Mouse (Mus musculus): ENCODE data around the gene Aars2. TPM values are rescaled to one million over a fixed set of nuclear protein-coding genes. Genes with fewer than 3 reads are reported as not detected.

Aars2 gene
- polyA plus RNA-seq, 1 experiment from 2014 or later: 17.1 TPM

DNA sequence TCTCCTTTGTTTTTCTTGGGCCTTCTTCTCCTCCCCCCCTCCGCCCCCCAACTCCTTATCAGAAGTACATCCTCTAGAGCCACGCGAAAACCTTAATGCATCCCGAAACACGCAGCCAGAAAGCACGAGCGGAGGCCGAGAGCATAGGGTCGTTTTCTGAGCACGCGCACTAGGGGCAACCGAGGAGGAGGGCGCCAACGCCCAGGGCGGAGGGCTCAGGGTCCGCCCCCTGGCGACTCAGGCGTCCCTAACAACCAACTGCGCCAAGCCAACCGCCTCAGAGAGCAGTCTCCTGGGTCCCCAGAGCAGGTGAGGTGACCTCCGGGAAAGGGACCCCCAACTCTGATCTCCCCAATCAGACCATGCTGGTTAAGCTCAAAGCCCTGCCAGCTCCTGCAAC lies 16.6 kb downstream of the Aars2 start, which contains the start of gene Tcte1:
Gene Tcte1, plus strand, starts transcription at position 172 of the 400 bp plus-strand sequence.
- H3K9me3 ChIP-seq: no peaks in the 10 kb centered on the region
- peak within 1 kb of the TSS; percentile 66 for H3K4me2 ChIP-seq
- no peak within 1 kb of the TSS for H3K27ac ChIP-seq (replicated peaks)
- peak; percentile 83 for ATAC-seq (ENCODE audit: low read depth)
- peaks cover 29% of the 10 kb centered on the region; the same call in 1 of the 2 replicates for H3K36me3 ChIP-seq
- H3K4me1 ChIP-seq (replicated peaks): peaks cover 12% of the 10 kb centered on the region
- H3K9ac ChIP-seq: peak within 1 kb of the TSS; percentile 71
- H3K27me3 ChIP-seq: peaks cover 28% of the 10 kb centered on the region
- under 1% methylated on average over 21 of the region's 21 CpGs for WGBS
- peak within 1 kb of the TSS; percentile 38 for H3K4me3 ChIP-seq

DNA sequence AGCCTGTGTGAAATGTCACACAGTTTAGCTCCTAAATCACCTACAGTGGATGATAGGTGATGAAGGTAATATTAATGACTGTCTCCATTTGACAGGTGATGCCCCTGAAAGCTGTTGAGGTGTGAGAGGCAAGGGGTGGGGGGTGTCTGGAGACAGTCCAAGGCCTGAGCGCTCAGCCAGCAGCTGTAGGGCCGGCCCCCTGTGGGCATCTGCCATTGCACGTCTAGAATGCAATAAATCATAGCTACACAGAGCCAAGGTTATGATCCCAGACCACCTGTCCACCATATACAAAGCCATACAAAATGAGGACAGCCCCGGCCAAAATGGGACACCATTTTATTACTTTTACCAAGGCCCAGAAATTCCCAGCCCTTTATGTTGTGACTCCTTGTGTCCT lies 18.3 kb downstream of the Aars2 start:
- Histone ChIP-seq H3K27ac (replicated peaks) (no peak overlapping the region), H3K36me3 (peaks cover 13% of the 10 kb centered on the region; the same call in 1 of the 2 replicates), H3K4me1 (replicated peaks) (peaks cover 12% of the 10 kb centered on the region), H3K4me2 (no peak overlapping the region), H3K9me3 (no peaks in the 10 kb centered on the region), H3K9ac (no peak overlapping the region), H3K27me3 (peaks cover 43% of the 10 kb centered on the region), H3K4me3 (no peak overlapping the region)
- WGBS: 33% methylated on average over 4 of the region's 4 CpGs
- no peak for ATAC-seq (ENCODE audit: low read depth)

GRCm38 (mm10) chr17:45526571-45526970 lies 19.9 kb downstream of the Aars2 start:
- Histone ChIP-seq H3K27me3 (peaks cover 53% of the 10 kb centered on the region), H3K4me3 (no peak overlapping the region), H3K4me1 (replicated peaks) (peaks cover 12% of the 10 kb centered on the region), H3K9ac (no peak overlapping the region), H3K4me2 (no peak overlapping the region), H3K27ac (replicated peaks) (no peak overlapping the region), H3K36me3 (no peaks in the 10 kb centered on the region), H3K9me3 (no peaks in the 10 kb centered on the region)
- ATAC-seq (ENCODE audit: low read depth): no peak
- 21% methylated on average over 5 of the region's 5 CpGs for WGBS

- Histone ChIP-seq H3K9ac (no peak overlapping the region), H3K4me1 (replicated peaks) (no peaks in the 10 kb centered on the region), H3K4me3 (no peak overlapping the region), H3K27ac (replicated peaks) (no peak overlapping the region), H3K36me3 (no peaks in the 10 kb centered on the region), H3K27me3 (peaks cover 68% of the 10 kb centered on the region), H3K4me2 (no peak overlapping the region), H3K9me3 (no peaks in the 10 kb centered on the region)
- 43% methylated on average over 13 of the region's 13 CpGs for WGBS
- no peak for ATAC-seq (ENCODE audit: low read depth)
These were observed 23.7 kb downstream of the Aars2 start for GRCm38 (mm10) chr17:45530346-45530782.

DNA sequence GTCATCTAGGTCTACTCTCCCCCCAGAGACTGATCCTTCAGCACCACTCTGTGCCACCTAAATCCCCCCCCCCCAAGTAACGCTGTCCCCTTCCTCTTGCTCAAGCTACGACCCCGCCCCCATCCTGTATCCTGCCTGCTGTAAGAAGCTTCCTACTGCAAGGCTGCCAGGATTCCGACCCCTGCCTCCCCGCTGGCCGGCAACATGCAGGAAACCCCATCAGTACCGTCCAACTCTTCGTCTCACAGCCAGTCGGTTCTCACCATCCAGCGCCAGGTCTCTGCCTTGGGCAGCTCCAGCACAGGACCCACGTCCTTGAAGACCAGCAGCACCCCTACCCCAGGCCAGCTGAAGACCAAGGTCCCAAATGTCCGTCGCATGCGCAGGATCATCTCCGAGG lies 26.3 kb downstream of the Aars2 start:
- H3K36me3 ChIP-seq: no peaks in the 10 kb centered on the region
- peaks cover 83% of the 10 kb centered on the region for H3K27me3 ChIP-seq
- no peak overlapping the region for H3K4me2 ChIP-seq
- H3K4me1 ChIP-seq (replicated peaks): 0 out of 2 replicates have a peak, but pooled peaks cover 4% of the 10 kb centered on the region
- H3K9ac ChIP-seq: no peak overlapping the region
- no peak for ATAC-seq (ENCODE audit: low read depth)
- 52% methylated on average over 15 of the region's 15 CpGs for WGBS
- H3K9me3 ChIP-seq: no peaks in the 10 kb centered on the region
- no peak overlapping the region for H3K27ac ChIP-seq (replicated peaks)
- no peak overlapping the region for H3K4me3 ChIP-seq

GRCm38 (mm10) chr17:45536264-45536663 lies 29.6 kb downstream of the Aars2 start:
- WGBS: 15% methylated on average over 5 of the region's 5 CpGs
- peaks cover 75% of the 10 kb centered on the region for H3K27me3 ChIP-seq
- ATAC-seq (ENCODE audit: low read depth): no peak

DNA sequence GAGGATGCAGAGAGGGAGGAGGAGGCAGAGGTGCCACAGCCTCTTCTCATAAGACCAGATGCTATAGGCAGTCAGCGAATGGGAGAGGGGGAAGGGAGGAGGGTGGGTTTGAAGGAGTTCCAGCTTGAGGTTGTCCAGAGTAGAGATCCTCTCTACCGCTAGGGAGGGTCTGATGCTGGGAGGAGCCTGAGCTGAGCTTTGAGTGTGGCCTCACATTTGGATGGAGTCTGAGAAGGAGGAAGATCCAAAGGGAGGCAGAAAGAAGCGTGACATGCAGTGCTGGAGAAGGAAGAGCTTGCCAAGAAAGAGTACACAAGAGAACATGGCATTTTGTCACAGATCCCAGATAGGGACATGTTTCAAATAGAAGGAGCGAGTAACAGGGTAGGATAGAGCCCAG lies 31.8 kb downstream of the Aars2 start:
- Histone ChIP-seq H3K9me3 (no peaks in the 10 kb centered on the region), H3K9ac (no peak overlapping the region), H3K27ac (replicated peaks) (no peak overlapping the region), H3K36me3 (no peaks in the 10 kb centered on the region), H3K4me3 (no peak overlapping the region), H3K27me3 (peaks cover 74% of the 10 kb centered on the region), H3K4me2 (no peak overlapping the region), H3K4me1 (replicated peaks) (0 out of 2 replicates have a peak, but pooled peaks cover 4% of the 10 kb centered on the region)
- ATAC-seq (ENCODE audit: low read depth): no peak
- WGBS: 70% methylated on average over 4 of the region's 4 CpGs

More at GRCm38 (mm10) chr17:45536264-45536663, 29.6 kb downstream of the Aars2 start:
- Histone ChIP-seq H3K36me3 (no peaks in the 10 kb centered on the region), H3K9me3 (no peaks in the 10 kb centered on the region), H3K27ac (replicated peaks) (no peak overlapping the region), H3K9ac (no peak overlapping the region), H3K4me2 (no peak overlapping the region), H3K4me1 (replicated peaks) (0 out of 2 replicates have a peak, but pooled peaks cover 4% of the 10 kb centered on the region), H3K4me3 (no peak overlapping the region)

- ATAC-seq (ENCODE audit: low read depth): no peak
- Histone ChIP-seq H3K27me3 (peaks cover 77% of the 10 kb centered on the region), H3K4me3 (no peak overlapping the region), H3K4me2 (no peak overlapping the region), H3K9ac (no peak overlapping the region), H3K9me3 (no peaks in the 10 kb centered on the region), H3K36me3 (peaks cover 12% of the 10 kb centered on the region), H3K4me1 (replicated peaks) (peaks cover 16% of the 10 kb centered on the region), H3K27ac (replicated peaks) (no peak overlapping the region)
- 82% methylated on average over 21 of the region's 21 CpGs for WGBS
These were observed 33.0 kb downstream of the Aars2 start for GRCm38 (mm10) chr17:45539664-45540063.

- Histone ChIP-seq H3K9ac (no peak overlapping the region), H3K9me3 (no peaks in the 10 kb centered on the region), H3K27me3 (peaks cover 77% of the 10 kb centered on the region), H3K36me3 (peaks cover 30% of the 10 kb centered on the region), H3K4me3 (no peak overlapping the region), H3K27ac (replicated peaks) (no peak overlapping the region), H3K4me2 (no peak overlapping the region), H3K4me1 (replicated peaks) (peaks cover 31% of the 10 kb centered on the region)
- WGBS: 34% methylated on average over 6 of the region's 6 CpGs
- ATAC-seq (ENCODE audit: low read depth): no peak
These were observed 35.5 kb downstream of the Aars2 start for GRCm38 (mm10) chr17:45542129-45542528.

GRCm38 (mm10) chr17:45542705-45543104 lies 36.1 kb downstream of the Aars2 start:
- no peak for ATAC-seq (ENCODE audit: low read depth)
- H3K9me3 ChIP-seq: no peaks in the 10 kb centered on the region
- H3K27ac ChIP-seq (replicated peaks): no peak overlapping the region
- WGBS: 85% methylated on average over 2 of the region's 2 CpGs
- H3K4me3 ChIP-seq: no peak overlapping the region
- H3K36me3 ChIP-seq: peaks cover 30% of the 10 kb centered on the region
- peaks cover 77% of the 10 kb centered on the region for H3K27me3 ChIP-seq
- H3K4me1 ChIP-seq (replicated peaks): peaks cover 37% of the 10 kb centered on the region
- H3K9ac ChIP-seq: no peak overlapping the region
- no peak overlapping the region for H3K4me2 ChIP-seq

DNA sequence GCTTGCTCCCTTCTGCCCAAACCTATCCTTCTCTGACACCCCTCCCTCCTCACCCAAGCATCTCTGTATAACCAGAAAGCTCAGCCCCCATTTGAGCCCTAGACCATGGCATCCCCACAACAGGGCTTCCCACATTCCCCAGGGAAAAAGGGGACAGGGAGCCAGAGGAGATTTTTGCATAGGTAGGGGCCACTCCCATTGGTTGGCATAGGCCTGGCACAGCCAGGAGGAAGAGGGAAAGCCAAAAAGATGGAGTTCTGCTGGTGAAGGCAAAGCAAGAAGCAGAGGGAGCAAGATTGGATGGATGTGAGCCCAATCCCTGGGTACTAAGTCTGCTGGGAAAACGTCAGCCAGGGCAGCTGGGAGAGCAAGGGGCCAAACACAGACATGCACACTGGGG lies 36.5 kb downstream of the Aars2 start:
- no peaks in the 10 kb centered on the region for H3K9me3 ChIP-seq
- peaks cover 41% of the 10 kb centered on the region for H3K4me1 ChIP-seq (replicated peaks)
- peaks cover 77% of the 10 kb centered on the region for H3K27me3 ChIP-seq
- H3K4me3 ChIP-seq: no peak overlapping the region
- H3K9ac ChIP-seq: no peak overlapping the region
- H3K36me3 ChIP-seq: peaks cover 30% of the 10 kb centered on the region
- WGBS: 56% methylated on average over 1 of the region's 1 CpGs
- ATAC-seq (ENCODE audit: low read depth): no peak
- no peak overlapping the region for H3K4me2 ChIP-seq
- no peak overlapping the region for H3K27ac ChIP-seq (replicated peaks)

DNA sequence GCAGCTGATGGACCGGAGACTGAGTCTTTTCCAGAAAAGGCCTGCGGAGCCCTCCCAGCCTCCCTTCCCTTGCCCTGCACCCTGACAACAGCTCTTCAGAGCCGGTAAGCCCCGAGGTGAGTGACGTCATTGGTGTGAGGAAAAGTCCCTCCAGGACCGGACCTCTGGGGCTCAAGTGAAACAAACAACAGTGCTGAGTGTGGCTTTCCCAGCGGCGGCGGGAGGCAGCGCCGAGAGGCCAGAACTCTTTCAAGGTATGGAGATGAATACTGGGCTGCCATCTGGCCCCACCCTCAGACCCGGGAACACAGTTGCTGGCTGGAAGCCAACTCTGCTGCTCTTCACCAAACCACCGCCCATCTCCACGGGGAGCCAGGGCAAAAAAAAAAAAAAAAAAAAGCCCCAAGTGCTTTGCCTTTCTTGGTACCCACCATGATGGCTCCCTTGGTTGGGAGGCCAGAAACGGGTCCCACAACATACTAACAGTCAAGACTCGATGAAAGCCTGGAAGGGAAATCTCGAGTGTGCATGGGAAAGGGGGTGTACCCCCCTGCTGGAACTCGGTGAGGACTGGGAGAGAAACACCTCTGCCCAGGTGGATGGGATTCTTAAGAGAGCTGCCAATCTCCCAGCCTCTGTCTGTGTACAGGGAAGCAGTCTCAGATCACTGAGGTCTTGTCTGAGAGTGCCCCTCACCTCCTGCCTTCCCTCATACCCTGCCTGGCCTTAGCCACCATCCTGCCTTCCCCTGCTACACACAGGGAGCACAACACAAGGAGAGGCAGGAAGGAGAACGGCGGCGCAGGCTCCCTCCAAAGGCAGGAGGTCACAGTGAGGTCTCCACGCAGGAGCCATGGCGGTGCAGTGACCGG lies 37.6 kb downstream of the Aars2 start:
- Histone ChIP-seq H3K9me3 (no peaks in the 10 kb centered on the region), H3K27ac (replicated peaks) (no peak overlapping the region), H3K36me3 (peaks cover 30% of the 10 kb centered on the region), H3K4me1 (replicated peaks) (peaks cover 49% of the 10 kb centered on the region), H3K4me3 (0 out of 2 replicates have a peak overlapping the region, but pooled peaks have one; percentile 21), H3K27me3 (peaks cover 69% of the 10 kb centered on the region), H3K9ac (peak overlapping the region; percentile 52), H3K4me2 (peak overlapping the region; percentile 44)
- 8% methylated on average over 24 of the region's 24 CpGs for WGBS
- no peak for ATAC-seq (ENCODE audit: low read depth)

All from neural tube, embryonic 13.5 days (tissue).